Mouse (Mus musculus) liver, postnatal 0 days (tissue): Measurements from ENCODE around the gene Gm28036.

Source experiments
- CTCF ChIP-seq: sonication (generic); IDR thresholded peaks from 2 replicates; pipeline ENCODE4 v1.5.1; 2016; ENCODE audit warnings: antibody characterized with exemption, low read depth
- EP300 ChIP-seq: IDR thresholded peaks from 2 replicates; pipeline ENCODE4 v1.6.1; 2016; ENCODE audit warnings: antibody characterized with exemption, low read depth, mild to moderate bottlenecking

GRCm38 (mm10) chr2:156087391-156088110 is 39.3 kb downstream of the Gm28036 start:
- no peak for TF ChIP-seq CTCF
- TF ChIP-seq EP300: no peak
